Mouse (Mus musculus) kidney, embryonic 14.5 days (tissue): ENCODE data around the gene Mapk9. TPM values are rescaled to one million over a fixed set of nuclear protein-coding genes. Genes with fewer than 3 reads are reported as not detected.

Experiments
- ATAC-seq: fragments of 200-750 bp; cut with Nextera tagmentation; 2 replicates; pipeline ENCODE4 v1.8.0; 2017; ENCODE audit warnings: moderate number of reproducible peaks, mild to moderate bottlenecking, moderate TSS enrichment, moderate library complexity; ENCODE audit not compliant: low FRiP score, low TSS enrichment
- H3K27ac ChIP-seq: fragments of 300-500 bp; sonication (generic); 2 replicates; pipeline ENCODE4 v1.5.1; 2014; ENCODE audit warnings: low read depth, mild to moderate bottlenecking, low read length, moderate library complexity, mixed read lengths
- H3K27me3 ChIP-seq: fragments of 300-500 bp; sonication (generic); 2 replicates; pipeline ENCODE4 v1.6.1; 2014; ENCODE audit warnings: mild to moderate bottlenecking, low read length; ENCODE audit not compliant: control insufficient read depth, insufficient read depth
- H3K36me3 ChIP-seq: fragments of 300-500 bp; sonication (generic); 2 replicates; pipeline ENCODE4 v1.6.1; 2014; ENCODE audit warnings: low read length, mixed read lengths; ENCODE audit not compliant: control insufficient read depth, insufficient read depth
- H3K4me1 ChIP-seq: fragments of 300-500 bp; sonication (generic); 2 replicates; pipeline ENCODE4 v1.6.1; 2014; ENCODE audit warnings: low read length, mixed read lengths; ENCODE audit not compliant: control insufficient read depth, insufficient read depth
- H3K4me2 ChIP-seq: fragments of 300-500 bp; sonication (generic); replicated peaks from 2 replicates; pipeline ENCODE4 v1.6.1; 2014; ENCODE audit warnings: low read depth, mild to moderate bottlenecking, low read length
- H3K4me3 ChIP-seq: fragments of 300-500 bp; sonication (generic); 2 replicates; pipeline ENCODE4 v1.5.1; 2014; ENCODE audit warnings: mild to moderate bottlenecking, low read length
- H3K9ac ChIP-seq: fragments of 300-500 bp; sonication (generic); 2 replicates; pipeline ENCODE4 v1.6.1; 2014; ENCODE audit warnings: low read depth, mild to moderate bottlenecking, low read length, moderate library complexity
- H3K9me3 ChIP-seq: fragments of 300-500 bp; sonication (generic); 2 replicates; pipeline ENCODE4 v1.6.1; 2016; ENCODE audit warnings: low read length; ENCODE audit not compliant: control insufficient read depth
- WGBS: fragments of 180-500 bp; shearing (Covaris S2); extraction: QIAGEN DNeasy Blood & Tissue Kit; methylation state at CpG from one replicate; pipeline ENCODE4 v1.1.7; 2014; 5-methylcytosine and 5-hydroxymethylcytosine counted together
- polyA plus RNA-seq: library from polyadenylated mRNA; unstranded; fragments of >200 nt; fragmentation: Nextera tagmentation; extraction: Ambion mirVana; gene quantifications from 2 replicates; pipeline ENCODE4 v1.2.1, GENCODE M21; 2014

Mapk9 gene
- polyA plus RNA-seq, 1 experiment from 2014 or later, result 33.9 TPM

GRCm38 (mm10) chr11:49869762-49870161, 23.2 kb downstream of the Mapk9 start:
- Histone ChIP-seq H3K27ac (no peak overlapping the region), H3K27me3 (no peaks in the 10 kb centered on the region), H3K4me2 (no peak overlapping the region), H3K4me1 (no peaks in the 10 kb centered on the region), H3K9me3 (no peaks in the 10 kb centered on the region), H3K36me3 (peaks cover 41% of the 10 kb centered on the region), H3K9ac (no peak overlapping the region), H3K4me3 (no peak overlapping the region)
- peak; percentile 39; the same call in 1 of the 2 replicates for ATAC-seq

GRCm38 (mm10) chr11:49871914-49872313, 25.4 kb downstream of the Mapk9 start:
- Histone ChIP-seq H3K36me3 (peaks cover 39% of the 10 kb centered on the region), H3K9ac (no peak overlapping the region), H3K4me3 (no peak overlapping the region), H3K27me3 (no peaks in the 10 kb centered on the region), H3K4me2 (no peak overlapping the region), H3K4me1 (no peaks in the 10 kb centered on the region), H3K27ac (no peak overlapping the region), H3K9me3 (no peaks in the 10 kb centered on the region)
- 53% methylated on average over 6 of the region's 6 CpGs for WGBS
- ATAC-seq, result no peak

GRCm38 (mm10) chr11:49872779-49873178, 26.2 kb downstream of the Mapk9 start:
- no peak overlapping the region for H3K4me2 ChIP-seq
- no peaks in the 10 kb centered on the region for H3K4me1 ChIP-seq
- no peak overlapping the region for H3K9ac ChIP-seq
- no peaks in the 10 kb centered on the region for H3K9me3 ChIP-seq
- H3K27me3 ChIP-seq, result no peaks in the 10 kb centered on the region
- WGBS, result 92% methylated on average over 6 of the region's 6 CpGs
- ATAC-seq, result no peak
- H3K36me3 ChIP-seq, result peaks cover 33% of the 10 kb centered on the region
- no peak overlapping the region for H3K4me3 ChIP-seq
- no peak overlapping the region for H3K27ac ChIP-seq

- peaks cover 32% of the 10 kb centered on the region for H3K36me3 ChIP-seq
- H3K27ac ChIP-seq, result no peak overlapping the region
- no peaks in the 10 kb centered on the region for H3K9me3 ChIP-seq
- 90% methylated on average over 8 of the region's 8 CpGs for WGBS
- H3K4me1 ChIP-seq, result no peaks in the 10 kb centered on the region
- H3K27me3 ChIP-seq, result no peaks in the 10 kb centered on the region
- H3K4me2 ChIP-seq, result no peak overlapping the region
- no peak overlapping the region for H3K4me3 ChIP-seq
- H3K9ac ChIP-seq, result no peak overlapping the region
- peak; percentile 72; the same call in 1 of the 2 replicates for ATAC-seq
These were observed 30.6 kb downstream of the Mapk9 start for GRCm38 (mm10) chr11:49876948-49877817.

GRCm38 (mm10) chr11:49879950-49880642, 33.5 kb downstream of the Mapk9 start:
- WGBS, result 92% methylated on average over 3 of the region's 3 CpGs
- H3K4me2 ChIP-seq, result no peak overlapping the region
- no peak overlapping the region for H3K27ac ChIP-seq
- H3K9me3 ChIP-seq, result no peaks in the 10 kb centered on the region
- no peak overlapping the region for H3K4me3 ChIP-seq
- H3K27me3 ChIP-seq, result no peaks in the 10 kb centered on the region
- ATAC-seq, result no peak
- peaks cover 34% of the 10 kb centered on the region for H3K36me3 ChIP-seq
- H3K9ac ChIP-seq, result no peak overlapping the region
- no peaks in the 10 kb centered on the region for H3K4me1 ChIP-seq

GRCm38 (mm10) chr11:49883394-49883793, 36.8 kb downstream of the Mapk9 start:
- Histone ChIP-seq H3K4me2 (no peak overlapping the region), H3K27me3 (no peaks in the 10 kb centered on the region), H3K9me3 (no peaks in the 10 kb centered on the region), H3K9ac (no peak overlapping the region), H3K4me1 (no peaks in the 10 kb centered on the region), H3K4me3 (no peak overlapping the region), H3K36me3 (peaks cover 36% of the 10 kb centered on the region), H3K27ac (no peak overlapping the region)
- ATAC-seq, result no peak
- WGBS, result 92% methylated on average over 3 of the region's 3 CpGs

GRCm38 (mm10) chr11:49888469-49888868, 41.9 kb downstream of the Mapk9 start:
- Histone ChIP-seq H3K4me3 (no peak overlapping the region), H3K27ac (no peak overlapping the region), H3K9ac (no peak overlapping the region), H3K4me2 (no peak overlapping the region), H3K9me3 (no peaks in the 10 kb centered on the region), H3K4me1 (no peaks in the 10 kb centered on the region), H3K27me3 (no peaks in the 10 kb centered on the region), H3K36me3 (peaks cover 15% of the 10 kb centered on the region; the same call in 1 of the 2 replicates)
- 89% methylated on average over 5 of the region's 5 CpGs for WGBS
- ATAC-seq, result no peak

- no peaks in the 10 kb centered on the region for H3K27me3 ChIP-seq
- H3K4me2 ChIP-seq, result no peak overlapping the region
- H3K9ac ChIP-seq, result no peak overlapping the region
- H3K4me3 ChIP-seq, result no peak overlapping the region
- no peaks in the 10 kb centered on the region for H3K9me3 ChIP-seq
- H3K27ac ChIP-seq, result no peak overlapping the region
- 93% methylated on average over 5 of the region's 5 CpGs for WGBS
- peaks cover 4% of the 10 kb centered on the region; the same call in 1 of the 2 replicates for H3K36me3 ChIP-seq
- H3K4me1 ChIP-seq, result no peaks in the 10 kb centered on the region
- ATAC-seq, result no peak
These were observed 45.4 kb downstream of the Mapk9 start for GRCm38 (mm10) chr11:49891993-49892392.

GRCm38 (mm10) chr11:49893806-49894205, 47.3 kb downstream of the Mapk9 start:
- no peak overlapping the region for H3K4me2 ChIP-seq
- H3K9ac ChIP-seq, result no peak overlapping the region
- no peaks in the 10 kb centered on the region for H3K4me1 ChIP-seq
- ATAC-seq, result no peak
- H3K9me3 ChIP-seq, result peaks cover 6% of the 10 kb centered on the region; the same call in 1 of the 2 replicates
- H3K36me3 ChIP-seq, result no peaks in the 10 kb centered on the region
- WGBS, result 70% methylated on average over 11 of the region's 11 CpGs
- H3K27me3 ChIP-seq, result peaks cover under 1% of the 10 kb centered on the region; the same call in 1 of the 2 replicates
- H3K4me3 ChIP-seq, result no peak overlapping the region
- no peak overlapping the region for H3K27ac ChIP-seq
